Mouse (Mus musculus): ENCODE measurements around the gene Fibp. TPM values are rescaled to one million over a fixed set of nuclear protein-coding genes. Genes with fewer than 3 reads are reported as not detected.

The Fibp gene
- total and polyA plus RNA-seq, 3 experiments, result 21.9 to 63.5 TPM; not detected in 1

- Histone ChIP-seq H3K9me3 (replicated peaks; ENCODE audit: insufficient read depth, low read length) (no peaks in the 10 kb centered on the region), H3K36me3 (ENCODE audit: control insufficient read depth in 1 of 2, insufficient read depth in 2 of 2, low read length in 2 of 2) (peaks cover 0 to 4% of the 10 kb centered on the region in 2 experiments; a peak in 2 of 4 replicates), H3K4me1 (ENCODE audit: control insufficient read depth in 1 of 2, insufficient read depth in 2 of 2, low read length in 2 of 2) (peaks cover 0 to 12% of the 10 kb centered on the region in 2 experiments; a peak in 1 of 4 replicates), H3K79me2 (ENCODE audit: control insufficient read depth, insufficient read depth, low read length, poor library complexity) (no peaks in the 10 kb centered on the region), H3K9ac (ENCODE audit: control insufficient read depth, low read depth, low read length, poor library complexity, severe bottlenecking) (no peak within 1 kb of the TSS), H3K27me3 (ENCODE audit: control insufficient read depth in 1 of 2, insufficient read depth in 2 of 2, low read length in 2 of 2) (no peaks in the 10 kb centered on the region), H3K4me3 (ENCODE audit: control insufficient read depth in 1 of 2, insufficient read depth in 1 of 2, low read depth in 2 of 2, low read length in 2 of 2) (no peak within 1 kb of the TSS), H3K27ac (ENCODE audit: control insufficient read depth, low read depth, low read length) (no peak within 1 kb of the TSS)
- TF ChIP-seq POLR2A (IDR thresholded peaks at IDR 0.05; ENCODE audit: control insufficient read depth in 1 of 2, insufficient read depth in 1 of 2, low read depth in 1 of 2, low read length in 2 of 2, poor library complexity in 1 of 2) (no peak), NELFE (IDR thresholded peaks at IDR 0.05; ENCODE audit: low read depth, low read length) (no peak), EP300 (IDR thresholded peaks at IDR 0.05; ENCODE audit: low read depth in 1 of 2, low read length in 2 of 2) (no peak), RCOR1 (IDR thresholded peaks at IDR 0.05; ENCODE audit: low read depth, low read length) (no peak), SIN3A (IDR thresholded peaks at IDR 0.05; ENCODE audit: low read length) (no peak), CHD2 (IDR thresholded peaks at IDR 0.05; ENCODE audit: low read length) (no peak), ELF1 (IDR thresholded peaks at IDR 0.05; ENCODE audit: low read depth, low read length) (no peak), CHD1 (IDR thresholded peaks at IDR 0.05; ENCODE audit: low read depth, low read length) (no peak), POLR2AphosphoS2 (IDR thresholded peaks at IDR 0.05; ENCODE audit: low read length) (no peak), KAT2A (conservative IDR thresholded peaks at IDR 0.05; ENCODE audit: low read depth, low read length) (no peak), JUND (IDR thresholded peaks at IDR 0.05; ENCODE audit: low read depth, low read length) (no peak), NRF1 (IDR thresholded peaks at IDR 0.05; ENCODE audit: insufficient read depth, low read depth, low read length, poor library complexity, severe bottlenecking) (no peak), SMC3 (IDR thresholded peaks at IDR 0.05; ENCODE audit: low read depth, low read length) (no peak)
- no peak for DNase-seq (ENCODE audit: low read depth, low spot score)
Observed at GRCm38 (mm10) chr19:5468374-5468773, 8.0 kb downstream of the Fibp start, which contains the start of gene Ctsw. Gene Ctsw, minus strand, starts transcription at chr19:5468507.

GRCm38 (mm10) chr19:5471846-5472245 lies 11.4 kb downstream of the Fibp start:
- peaks cover 0 to 4% of the 10 kb centered on the region in 2 experiments; a peak in 2 of 4 replicates for H3K36me3 ChIP-seq (ENCODE audit: control insufficient read depth in 1 of 2, insufficient read depth in 2 of 2, low read length in 2 of 2)
- no peak overlapping the region for H3K27ac ChIP-seq (ENCODE audit: control insufficient read depth, low read depth, low read length)
- no peaks in the 10 kb centered on the region for H3K27me3 ChIP-seq (ENCODE audit: control insufficient read depth in 1 of 2, insufficient read depth in 2 of 2, low read length in 2 of 2)
- no peak overlapping the region for H3K9ac ChIP-seq (ENCODE audit: control insufficient read depth, low read depth, low read length, poor library complexity, severe bottlenecking)
- TF ChIP-seq SMC3 (IDR thresholded peaks at IDR 0.05; ENCODE audit: low read depth, low read length), result no peak
- TF ChIP-seq CTCF (IDR thresholded peaks at IDR 0.05 in 2 of 3, conservative IDR thresholded peaks at IDR 0.05 in 1 of 3; ENCODE audit: control insufficient read depth in 1 of 3, insufficient read depth in 1 of 3, low read depth in 2 of 3, low read length in 3 of 3, poor library complexity in 1 of 3, severe bottlenecking in 1 of 3), result no peak
- TF ChIP-seq UBTF (IDR thresholded peaks at IDR 0.05; ENCODE audit: borderline replicate concordance, insufficient read depth, low read depth, low read length), result no peak
- TF ChIP-seq POLR2A (IDR thresholded peaks at IDR 0.05; ENCODE audit: control insufficient read depth in 1 of 2, insufficient read depth in 1 of 2, low read depth in 1 of 2, low read length in 2 of 2, poor library complexity in 1 of 2), result no peak
- no peak for TF ChIP-seq USF2 (IDR thresholded peaks at IDR 0.05; ENCODE audit: borderline replicate concordance in 1 of 2, insufficient read depth in 1 of 2, low read depth in 1 of 2, low read length in 2 of 2)
- TF ChIP-seq USF1 (IDR thresholded peaks at IDR 0.05; ENCODE audit: low read depth, low read length), result no peak
- no peak for TF ChIP-seq MAX (IDR thresholded peaks at IDR 0.05; ENCODE audit: low read length)
- no peak for TF ChIP-seq ELF1 (IDR thresholded peaks at IDR 0.05; ENCODE audit: low read depth, low read length)
- no peak for TF ChIP-seq E2F4 (IDR thresholded peaks at IDR 0.05; ENCODE audit: borderline replicate concordance, low read depth, low read length)
- TF ChIP-seq POLR2AphosphoS2 (IDR thresholded peaks at IDR 0.05; ENCODE audit: low read length), result no peak
- H3K4me1 ChIP-seq (ENCODE audit: control insufficient read depth in 1 of 2, insufficient read depth in 2 of 2, low read length in 2 of 2), result peaks cover 0 to 14% of the 10 kb centered on the region in 2 experiments; a peak in 1 of 4 replicates
- no peaks in the 10 kb centered on the region for H3K9me3 ChIP-seq (replicated peaks; ENCODE audit: insufficient read depth, low read length)
- DNase-seq (ENCODE audit: low read depth, low spot score), result no peak
- no peaks in the 10 kb centered on the region; the same call in 1 of the 2 replicates for H3K79me2 ChIP-seq (ENCODE audit: control insufficient read depth, insufficient read depth, low read length, poor library complexity)
- H3K4me3 ChIP-seq (ENCODE audit: control insufficient read depth in 1 of 2, insufficient read depth in 1 of 2, low read depth in 2 of 2, low read length in 2 of 2), result no peak overlapping the region
